Mouse (Mus musculus) kidney, postnatal 14 days (tissue): ENCODE measurements around the gene Eloa.
"Not testable (repeated sequence)": the region's sequence is repeated elsewhere in the genome, so short reads cannot be mapped to it uniquely, and the experiment has no call there.

Experiments
- DNase-seq: peaks from one replicate; pipeline ENCODE4 v3.0.0; 2022; ENCODE audit warnings: mixed read lengths

The Eloa gene

GRCm38 (mm10) chr4:135980223-135980622 is 41.3 kb downstream of the Eloa start:
- DNase-seq = not testable (repeated sequence)

- DNase-seq = no peak
Observed at GRCm38 (mm10) chr4:135976146-135976545, 45.4 kb downstream of the Eloa start.

DNA sequence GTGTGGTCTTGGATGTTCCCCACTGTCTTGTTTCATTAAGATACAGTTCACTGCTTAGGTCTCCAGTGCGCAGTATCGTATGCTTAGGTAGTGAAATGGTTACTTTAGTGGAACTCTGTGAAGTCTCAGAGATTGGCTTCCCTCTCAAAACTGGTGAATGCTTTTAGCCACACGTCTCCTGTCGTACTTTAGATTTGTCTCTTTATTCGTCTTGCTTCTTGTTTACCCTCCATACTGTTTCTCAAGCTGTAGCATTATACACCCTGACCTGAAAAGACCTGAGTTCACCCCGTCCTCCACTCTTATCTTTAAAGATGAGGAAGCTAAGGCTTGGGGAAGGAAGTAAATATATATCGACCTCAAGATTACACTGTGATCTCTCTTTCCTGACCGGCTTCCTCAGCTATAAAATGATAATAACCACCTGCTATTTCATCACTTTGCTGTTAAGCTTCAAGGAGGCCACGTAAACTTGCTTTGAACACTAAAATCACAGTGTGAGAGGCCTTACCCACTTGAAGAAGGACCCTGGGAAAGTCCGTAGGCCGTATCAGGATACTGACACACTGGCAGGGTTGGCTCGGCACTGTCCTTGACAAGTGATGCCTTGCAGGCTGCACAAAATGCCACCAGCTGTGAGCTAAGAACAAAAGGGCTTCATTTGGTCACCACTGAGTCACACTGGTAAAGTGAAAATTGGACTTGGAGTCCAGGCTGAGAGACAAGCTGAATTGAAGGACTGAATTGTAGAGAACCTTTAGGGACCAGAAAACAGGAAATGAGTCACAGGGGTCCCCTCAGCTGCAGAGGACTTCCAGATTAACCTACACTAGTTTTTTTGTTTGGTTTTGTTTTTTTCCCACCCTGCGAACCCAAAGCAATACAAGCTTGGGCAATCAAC is 48.4 kb downstream of the Eloa start:
- DNase-seq = no peak

DNA sequence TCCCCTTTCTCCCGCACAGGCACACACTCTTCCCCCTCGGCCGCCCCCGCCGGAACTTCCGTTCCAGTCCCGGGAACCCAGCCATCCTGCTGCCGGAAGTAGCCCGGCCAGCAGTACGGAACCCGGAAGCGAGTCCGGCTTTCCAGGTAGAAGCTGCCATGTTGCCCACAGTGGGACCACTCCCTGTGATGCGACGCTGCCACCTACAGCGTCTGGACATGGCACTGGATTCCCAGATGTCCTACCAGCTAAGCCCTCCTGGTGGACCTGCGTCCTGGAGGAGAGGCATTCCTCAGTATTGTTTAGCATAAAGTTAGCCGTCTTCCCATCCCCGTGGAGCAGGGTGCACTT is 49.0 kb downstream of the Eloa start, which contains the start of gene Lypla2:
Gene Lypla2 (minus strand): TSS at position 71 of the 351 bp plus-strand sequence.
- peak; percentile 92 for DNase-seq

DNA sequence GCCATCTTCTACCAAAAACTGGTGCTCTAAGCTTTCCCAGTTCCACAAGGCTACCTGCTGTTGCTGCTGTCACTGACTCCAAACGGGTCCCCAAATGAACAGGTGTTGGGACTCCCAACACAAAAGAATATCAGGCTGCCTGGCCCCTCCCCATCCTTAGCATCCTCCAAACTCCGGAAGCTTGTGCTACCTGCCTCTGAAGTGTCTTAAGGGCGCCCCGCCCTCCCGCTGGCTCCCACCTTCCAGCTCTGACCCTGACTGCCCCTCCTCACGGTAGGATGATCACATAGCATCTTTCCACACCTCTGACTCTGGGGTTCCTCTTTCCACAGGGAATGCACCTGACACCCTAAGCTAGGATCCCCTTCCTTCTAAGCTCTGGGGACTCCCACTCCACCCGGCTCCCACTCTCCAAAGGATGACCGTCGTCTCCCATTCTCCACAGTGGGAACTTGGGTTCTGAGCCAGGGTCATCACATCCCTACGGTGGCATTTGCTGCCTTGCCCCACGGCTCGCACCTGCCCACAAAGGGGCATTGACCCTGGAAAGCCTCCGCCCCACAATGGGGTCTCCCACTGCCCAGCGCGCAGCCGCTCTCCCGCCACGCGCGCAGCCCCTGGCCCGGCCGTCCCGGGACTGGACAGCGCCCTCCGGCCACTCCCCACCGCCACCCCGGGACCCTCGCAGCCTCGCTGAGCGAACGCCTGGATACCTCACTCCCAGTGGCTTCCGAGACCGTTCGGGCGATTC is 49.6 kb downstream of the Eloa start:
- DNase-seq = no peak

DNA sequence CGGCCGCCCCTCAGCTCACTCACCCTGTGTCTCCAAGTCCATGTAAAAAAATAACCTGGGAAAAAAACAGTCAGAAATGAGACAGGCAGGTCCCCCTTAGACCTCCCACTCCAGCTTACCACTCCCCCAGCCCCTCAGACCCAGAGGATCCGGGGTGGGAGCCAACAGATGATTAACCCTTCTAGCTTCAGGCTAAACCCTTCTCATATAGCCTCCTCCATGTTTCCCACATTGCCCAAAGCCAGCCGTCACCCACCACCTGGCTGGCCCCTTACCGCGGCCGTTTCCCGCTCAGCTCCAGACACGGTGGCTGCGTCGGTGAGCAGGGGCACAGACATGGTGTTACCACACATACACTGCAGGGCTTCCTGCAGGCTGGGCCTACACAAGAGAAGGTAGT is 51.0 kb downstream of the Eloa start:
- DNase-seq = no peak

DNA sequence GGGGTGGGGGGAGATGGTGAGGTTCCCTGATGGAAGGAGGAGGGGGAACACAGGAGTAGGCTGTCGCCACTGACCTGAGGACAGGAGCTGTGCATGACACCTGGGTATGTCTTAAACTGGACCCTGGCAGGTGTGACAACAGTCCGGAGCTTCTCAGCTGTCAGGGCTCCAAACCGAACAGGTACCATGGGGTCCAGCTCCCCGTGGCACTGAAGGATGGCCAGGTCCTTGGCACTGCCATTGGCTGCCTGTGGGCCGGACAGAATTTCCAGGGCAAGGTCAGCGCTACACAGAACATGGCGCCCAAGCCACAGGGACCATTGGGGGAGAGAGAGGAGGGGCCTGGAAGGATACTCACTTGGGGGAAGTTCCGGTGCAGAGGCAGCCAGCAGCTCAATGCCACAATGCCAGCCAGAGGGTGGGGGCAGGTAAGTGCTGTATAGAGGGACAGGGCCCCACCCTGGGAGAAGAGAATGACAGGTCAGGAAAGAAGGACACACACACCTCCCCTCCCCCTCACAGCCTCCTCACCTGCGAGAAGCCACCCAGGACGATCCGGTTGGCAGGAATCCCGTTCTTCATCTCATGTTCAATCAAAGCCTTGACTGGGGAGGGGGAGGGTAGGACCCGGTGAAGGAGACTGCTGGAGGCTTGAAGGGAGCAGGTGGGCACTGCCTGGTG is 52.4 kb downstream of the Eloa start:
- no peak for DNase-seq

DNA sequence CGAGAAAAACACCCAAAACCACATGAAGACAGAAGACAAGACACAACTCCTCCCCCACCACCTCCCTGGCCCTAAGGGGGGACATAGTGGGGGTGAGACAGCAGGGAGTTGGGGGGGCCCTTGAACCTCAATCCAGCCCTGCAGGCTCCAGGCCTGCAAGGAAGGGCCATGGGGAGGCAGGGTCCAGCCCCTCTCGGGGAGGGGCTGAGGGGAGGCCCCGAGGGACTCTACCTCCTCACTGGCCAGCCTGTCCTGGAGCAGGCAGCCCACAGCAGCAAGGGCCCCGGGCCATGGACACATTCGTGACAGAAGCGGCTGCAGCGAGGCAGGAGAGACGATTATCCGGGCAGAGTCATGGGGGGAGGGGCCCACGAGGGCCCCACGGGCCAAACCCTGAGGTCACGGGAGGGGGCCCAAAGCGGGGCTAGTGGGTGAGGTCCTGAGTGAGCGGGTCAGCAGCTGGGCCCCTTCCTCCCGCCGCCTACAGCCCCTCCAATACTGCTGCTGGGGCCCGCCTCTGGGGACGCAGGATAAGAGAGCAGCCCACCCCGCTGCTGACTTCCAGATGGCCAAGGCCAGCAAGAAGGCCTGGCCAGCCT is 53.2 kb downstream of the Eloa start:
- no peak for DNase-seq

- DNase-seq = no peak
Observed at GRCm38 (mm10) chr4:135967086-135967760, 54.3 kb downstream of the Eloa start.

- DNase-seq = no peak
Observed at GRCm38 (mm10) chr4:135966283-135966682, 55.3 kb downstream of the Eloa start.

DNA sequence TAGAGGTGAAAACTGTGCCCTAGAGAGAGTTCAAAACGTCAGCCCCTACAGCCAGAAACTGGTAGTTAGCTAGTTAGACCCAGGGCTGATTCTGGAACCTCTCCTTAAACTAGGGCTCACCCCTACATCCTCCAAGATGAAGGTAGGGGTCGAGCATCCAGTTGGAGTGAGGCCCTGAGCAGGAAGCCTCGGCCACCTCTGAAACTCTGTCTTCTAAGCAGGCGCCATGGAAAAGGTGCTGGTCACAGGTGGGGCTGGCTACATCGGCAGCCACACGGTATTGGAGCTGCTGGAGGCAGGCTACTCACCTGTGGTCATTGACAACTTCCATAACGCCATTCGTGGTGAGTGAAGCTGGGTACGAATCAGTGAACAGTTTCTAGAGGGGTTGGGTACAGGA is 56.5 kb downstream of the Eloa start:
- no peak for DNase-seq

DNA sequence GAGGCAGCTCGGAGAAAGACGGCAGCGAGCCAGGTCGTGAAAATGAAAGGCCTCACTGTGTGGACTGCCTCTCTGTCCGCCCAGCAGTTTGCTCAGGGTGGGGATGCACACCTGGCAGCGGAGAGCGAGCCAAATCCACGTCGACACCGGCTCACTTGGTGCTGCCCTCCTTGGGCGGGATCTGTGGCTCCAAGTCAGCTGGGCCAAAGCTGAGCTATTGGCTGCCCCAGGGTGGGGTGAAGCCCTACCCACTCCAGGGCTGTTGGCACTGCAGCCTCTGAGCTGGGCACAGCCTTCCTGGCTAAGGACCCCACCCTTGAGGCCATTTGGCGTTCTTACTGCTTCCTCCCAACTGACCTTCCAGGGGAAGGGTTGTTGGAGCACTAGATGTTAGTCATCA is 57.1 kb downstream of the Eloa start:
- peak; percentile 78 for DNase-seq

DNA sequence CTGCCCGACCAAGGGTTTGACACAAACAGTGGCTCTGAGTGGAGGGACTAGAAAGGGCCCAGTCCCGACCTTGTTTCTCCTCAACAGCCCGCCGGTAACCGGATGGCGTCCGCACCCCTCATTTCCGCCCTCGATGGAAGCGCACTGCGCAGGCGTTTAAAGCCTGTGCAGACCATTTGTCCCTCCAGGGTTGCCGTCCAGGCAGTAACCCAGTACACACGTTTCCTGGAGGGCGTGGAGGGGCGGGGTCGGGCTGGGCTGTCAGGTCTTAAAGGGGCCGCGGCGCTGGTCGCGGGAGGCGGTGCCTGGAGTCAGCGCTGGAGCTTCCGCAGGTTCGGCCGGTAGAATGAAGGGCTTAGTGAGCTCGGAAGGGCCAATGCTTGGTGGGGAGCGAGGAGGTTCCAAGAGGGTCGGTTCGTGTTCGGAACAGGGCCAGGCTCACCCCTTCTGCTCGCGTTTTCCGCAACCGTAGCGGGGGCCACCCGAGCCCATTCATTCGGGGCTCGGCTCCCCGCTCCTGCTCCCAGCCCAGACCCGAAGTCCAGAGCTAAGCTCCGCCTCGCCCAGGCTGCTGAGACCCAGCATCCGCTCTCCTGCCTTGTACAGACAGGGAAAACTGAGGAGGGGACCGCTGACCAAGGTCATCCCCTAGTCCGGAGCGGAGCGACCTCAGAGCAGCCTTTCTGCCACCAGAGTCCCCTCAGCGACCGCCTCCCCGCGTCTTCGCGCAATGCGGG is 57.9 kb downstream of the Eloa start, which contains the start of gene Gale:
Gene Gale (plus strand): TSS at position 271 of the 737 bp plus-strand sequence.
- peak; percentile 97 for DNase-seq

- no peak for DNase-seq
Observed at GRCm38 (mm10) chr4:135962946-135963345, 58.6 kb downstream of the Eloa start.

DNA sequence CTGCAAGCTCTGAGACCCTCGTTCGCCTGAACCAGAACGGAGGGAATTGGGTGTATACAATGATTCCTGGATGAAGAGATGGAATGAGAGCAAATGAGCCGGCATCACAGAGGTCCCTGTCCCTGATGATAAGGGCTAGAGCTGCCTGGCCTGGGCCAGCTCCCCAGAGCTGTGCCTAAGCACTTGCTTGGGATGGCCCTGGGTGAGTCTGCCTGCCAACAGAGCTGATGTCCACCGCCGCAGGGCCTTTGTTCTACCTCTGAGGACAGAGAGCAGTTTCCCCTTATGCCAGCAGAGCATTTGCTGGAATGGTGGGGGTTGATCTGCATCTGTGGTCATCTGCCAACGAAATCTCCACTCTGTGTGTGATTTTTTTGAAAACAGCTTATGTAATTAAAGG is 59.4 kb downstream of the Eloa start:
- no peak for DNase-seq

DNA sequence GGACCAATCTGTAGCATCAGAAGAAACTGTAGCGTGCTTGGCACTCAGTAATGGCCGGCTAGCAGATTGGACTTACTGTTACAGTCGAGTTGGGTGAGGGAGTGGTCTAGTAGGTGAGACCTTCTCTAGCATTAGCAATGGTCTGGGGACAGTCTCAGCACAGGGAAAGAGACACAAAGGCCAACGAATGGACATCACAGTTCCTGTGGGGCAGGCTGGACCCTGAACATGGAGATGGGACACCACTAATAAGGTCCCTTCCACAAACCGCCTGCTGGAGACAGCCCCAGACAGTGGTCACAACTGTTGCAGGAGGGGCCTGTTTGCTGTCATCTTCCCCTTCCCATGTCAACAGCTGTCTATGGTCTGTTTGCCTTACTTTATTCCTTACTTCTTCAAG is 59.9 kb downstream of the Eloa start:
- DNase-seq = no peak

DNA sequence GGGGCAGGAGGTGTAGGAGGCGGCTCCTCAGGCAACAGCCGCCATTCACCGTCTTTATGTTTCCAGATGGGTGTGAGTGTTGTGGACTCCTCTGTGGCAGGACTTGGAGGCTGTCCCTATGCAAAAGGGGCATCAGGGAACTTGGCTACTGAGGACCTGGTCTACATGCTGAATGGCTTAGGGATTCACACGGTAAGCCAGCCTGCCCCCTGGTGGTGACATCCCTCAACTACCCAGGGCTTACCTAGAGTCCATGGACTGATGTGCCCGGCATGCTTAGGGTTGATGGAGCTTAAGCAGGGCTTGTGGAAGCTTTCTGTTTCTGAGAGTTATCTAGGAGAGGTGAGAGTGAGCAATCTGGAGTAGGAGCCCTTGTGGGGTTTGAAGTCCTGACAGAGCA is 60.8 kb downstream of the Eloa start:
- peak; percentile 85 for DNase-seq

DNA sequence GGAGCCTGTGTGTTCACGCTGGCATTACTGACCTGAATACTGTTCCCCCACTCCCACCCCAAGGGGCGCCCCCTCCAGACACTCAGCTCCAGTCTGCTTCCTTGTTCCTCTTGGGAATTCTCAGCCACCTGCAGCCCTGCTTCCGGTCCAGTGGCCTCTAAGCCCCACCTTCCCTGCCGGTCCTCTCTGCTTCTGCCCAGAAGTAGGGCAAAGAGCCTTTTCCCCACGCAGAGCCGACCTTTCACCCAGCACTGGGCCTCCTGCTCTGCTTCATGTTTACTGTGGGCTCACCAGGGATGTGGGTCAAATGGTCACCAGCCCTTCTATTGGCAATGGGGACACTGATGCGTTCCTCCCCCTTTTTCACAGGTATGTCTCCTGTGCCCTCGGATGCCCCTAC is 63.2 kb downstream of the Eloa start:
- peak; percentile 84 for DNase-seq

DNA sequence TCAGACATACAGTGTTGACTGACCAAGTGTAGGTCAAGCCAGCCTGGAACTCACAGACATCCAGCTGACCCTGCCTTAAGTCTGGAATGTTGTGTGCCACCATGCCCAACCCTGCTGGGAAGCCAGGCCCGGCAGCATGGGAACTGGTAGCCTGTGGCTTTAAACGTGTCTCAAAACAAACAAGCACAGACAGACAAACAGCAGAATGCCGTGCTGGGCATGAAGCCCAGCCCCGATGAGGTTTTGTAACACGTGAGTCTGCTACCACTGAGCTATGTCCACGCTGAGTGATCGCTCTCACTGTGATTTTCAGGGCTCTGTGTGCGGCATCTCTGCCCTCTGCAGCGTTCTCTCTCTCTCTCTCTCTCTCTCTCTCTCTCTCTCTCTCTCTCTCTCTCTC is 65.7 kb downstream of the Eloa start:
- DNase-seq = no peak

GRCm38 (mm10) chr4:135954241-135954640 is 67.3 kb downstream of the Eloa start:
- DNase-seq = peak; percentile 80
